Mouse (Mus musculus) T-cell, adult 2 months (primary cell): ENCODE measurements at regions not wholly inside any gene's neighbourhood (a gene's known extent, or its start where the extent isn't known, plus 50 kb on each side); places are given as distances from the start of the nearest gene placed in this dataset.

Source experiments
- DNase-seq: peaks from one replicate; pipeline ENCODE4 v3.0.0; 2022; ENCODE audit warnings: low spot score

DNA sequence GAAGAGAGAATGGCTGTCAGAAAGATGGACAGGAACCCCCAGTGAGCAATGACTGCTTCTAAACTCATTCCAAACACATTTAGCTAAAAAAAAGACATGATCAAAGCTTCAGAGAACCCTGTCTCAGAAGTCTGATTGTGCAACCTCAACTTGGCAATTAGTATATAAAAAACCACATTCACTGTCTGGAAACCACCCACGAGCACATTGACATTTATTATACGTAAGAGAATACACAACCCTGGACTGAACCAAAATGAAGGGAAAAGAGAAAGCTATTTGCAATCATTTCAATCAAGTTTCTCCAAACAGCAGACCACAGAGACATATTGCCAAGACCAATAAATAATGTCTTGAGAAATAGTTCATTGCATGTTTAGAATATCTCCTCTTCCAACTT, 820.7 kb upstream of the Adgrl2 start:
- no peak for DNase-seq

DNA sequence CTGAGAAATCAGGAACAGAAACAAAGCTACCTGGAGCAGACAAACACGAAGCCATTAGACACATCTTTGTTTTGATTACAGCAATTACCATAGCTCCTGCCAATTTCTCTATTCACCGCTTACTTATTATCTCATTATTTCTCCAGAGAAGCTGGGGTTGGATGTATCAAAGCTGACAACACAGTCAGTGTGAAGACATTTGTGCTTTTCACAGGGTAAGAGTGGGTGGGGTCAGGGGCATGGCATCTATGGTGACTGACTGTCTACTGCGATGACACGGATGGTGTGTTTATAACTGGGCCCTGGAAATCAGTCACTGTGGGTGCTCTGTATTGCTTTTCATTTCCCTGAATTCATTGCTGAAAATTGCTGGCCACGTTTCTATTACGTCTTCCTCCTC, 815.0 kb upstream of the Adgrl2 start:
- DNase-seq = no peak

DNA sequence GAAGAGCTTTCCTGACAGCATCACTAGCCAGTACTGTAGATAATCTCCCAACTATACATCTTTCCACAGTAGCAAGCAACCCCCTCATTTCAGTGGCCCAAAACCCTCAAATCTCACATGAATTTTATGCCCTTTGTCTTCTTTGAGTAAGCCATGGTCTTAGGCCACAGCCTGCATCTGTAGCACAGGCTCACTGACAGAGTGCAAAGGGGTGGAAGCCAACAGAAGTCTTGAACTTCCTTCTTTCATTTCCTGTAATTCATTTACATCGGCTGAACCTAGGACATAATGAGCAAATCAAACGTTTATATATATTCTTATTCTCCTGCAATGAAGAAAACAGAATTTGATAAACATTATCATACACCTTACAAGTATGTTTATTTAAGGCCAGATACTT, 805.8 kb upstream of the Adgrl2 start:
- no peak for DNase-seq

DNA sequence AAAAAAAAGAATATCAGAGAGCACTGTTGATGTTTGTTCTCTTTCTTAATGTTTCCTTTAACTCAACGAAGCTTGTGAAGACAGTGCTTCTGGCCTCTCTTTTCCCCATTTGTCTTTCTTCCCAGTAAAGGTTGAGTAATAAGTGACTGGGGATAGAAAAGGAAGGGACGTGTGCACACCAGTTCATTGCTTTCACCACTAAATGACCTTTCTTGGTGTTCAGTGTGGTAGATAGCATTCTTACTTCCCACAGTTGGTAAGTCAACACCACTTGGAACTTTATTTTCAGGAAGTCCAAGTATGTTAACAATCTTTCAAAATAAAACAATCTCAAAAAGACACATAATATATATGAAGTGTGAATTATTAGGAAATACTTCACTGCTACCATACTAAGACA, 801.2 kb upstream of the Adgrl2 start:
- no peak for DNase-seq

DNA sequence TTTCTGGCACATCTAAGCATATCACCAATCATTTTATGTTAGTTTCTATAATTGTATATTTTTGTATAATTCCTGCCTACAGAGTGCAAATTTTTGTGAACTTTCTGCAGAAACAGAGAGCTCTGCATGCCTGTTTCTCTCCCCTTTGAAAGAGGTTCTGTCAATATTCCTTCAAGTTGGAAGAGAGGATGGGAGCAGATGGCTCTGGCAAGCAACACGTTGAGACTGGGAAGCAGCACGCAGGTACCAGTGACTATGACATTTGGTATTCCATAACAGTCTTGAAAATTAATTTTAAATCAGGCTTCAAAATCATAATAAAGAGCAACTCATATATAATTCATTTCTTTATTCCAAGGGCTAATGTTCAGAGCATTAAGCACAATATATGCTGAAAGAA, 795.7 kb upstream of the Adgrl2 start:
- DNase-seq = no peak

DNA sequence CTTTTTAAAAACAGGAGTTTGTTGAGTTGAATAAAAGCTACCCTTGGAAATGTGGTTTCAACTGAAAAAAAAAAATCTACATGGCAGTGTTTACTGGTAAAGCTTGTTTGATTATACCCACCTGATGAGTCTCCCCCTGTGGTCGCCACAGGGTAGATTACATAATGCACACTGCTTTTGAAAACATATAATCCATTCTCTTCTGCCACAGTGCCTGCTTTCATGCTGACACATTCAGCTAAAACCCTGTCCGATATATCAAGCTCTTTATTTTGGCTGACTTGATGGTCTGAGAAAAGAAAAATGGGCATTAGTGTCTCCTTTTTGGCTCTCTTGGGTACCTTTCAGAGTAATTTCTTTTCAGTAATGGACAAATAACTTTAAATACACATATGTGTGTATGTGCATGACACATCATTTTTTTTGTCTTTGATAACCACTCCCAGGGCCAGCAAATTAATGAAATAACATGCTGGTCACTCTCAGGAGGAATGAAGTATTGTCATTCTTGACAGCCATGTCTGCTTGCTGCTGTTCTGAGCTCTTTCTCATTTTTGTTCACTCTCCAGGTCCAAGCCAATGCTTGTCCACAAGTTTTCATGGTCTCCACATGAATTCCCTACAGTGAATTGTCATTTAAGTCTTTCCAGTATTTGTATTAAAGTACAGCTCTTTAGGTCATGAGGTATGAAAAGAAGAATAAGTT, 793.7 kb upstream of the Adgrl2 start:
- DNase-seq = no peak

DNA sequence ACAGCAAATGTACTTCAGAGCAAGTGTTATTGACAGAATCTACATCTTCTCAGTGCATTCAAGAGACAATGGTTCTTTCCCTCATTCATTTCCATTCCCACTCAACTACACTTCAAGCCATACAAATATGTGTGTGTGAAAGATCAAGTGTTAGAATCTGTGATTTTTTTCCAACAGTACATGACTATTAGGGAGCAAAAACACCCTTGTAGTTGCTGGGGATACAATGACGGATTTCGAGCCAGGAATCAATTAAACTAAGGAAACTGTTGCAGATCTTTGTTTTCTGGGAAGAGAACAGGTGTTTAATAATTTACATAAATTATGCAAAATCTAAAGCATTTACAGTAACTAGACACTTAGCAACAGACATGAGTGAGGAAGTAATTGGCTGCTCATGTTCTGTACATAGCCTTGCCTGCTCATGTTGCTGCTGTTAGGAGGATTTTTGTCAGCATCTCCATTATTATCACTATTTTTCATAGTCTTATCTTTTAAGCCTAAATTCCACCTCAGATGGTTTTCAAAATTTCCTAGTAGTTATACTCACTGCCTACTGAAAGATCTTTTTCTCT, 777.6 kb upstream of the Adgrl2 start:
- no peak for DNase-seq

DNA sequence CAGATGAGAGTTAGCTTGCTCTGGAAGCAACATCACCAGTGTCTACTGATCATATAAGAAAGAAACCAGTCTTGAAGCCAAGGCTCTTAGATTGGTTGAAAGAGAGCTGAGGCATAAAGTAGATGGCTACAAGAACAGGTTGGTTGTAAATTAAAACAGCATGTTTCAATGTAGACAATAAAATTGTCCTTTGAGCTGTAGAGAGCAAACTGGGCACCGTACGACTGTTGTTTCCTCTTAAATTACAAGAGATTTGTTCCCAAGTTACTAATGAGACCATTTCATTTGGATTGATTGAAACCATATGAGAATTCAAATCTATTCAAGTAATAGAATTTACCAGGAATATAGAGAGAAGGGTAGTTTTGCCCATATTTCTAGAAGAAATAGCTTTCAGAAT, 770.9 kb upstream of the Adgrl2 start:
- DNase-seq = no peak

DNA sequence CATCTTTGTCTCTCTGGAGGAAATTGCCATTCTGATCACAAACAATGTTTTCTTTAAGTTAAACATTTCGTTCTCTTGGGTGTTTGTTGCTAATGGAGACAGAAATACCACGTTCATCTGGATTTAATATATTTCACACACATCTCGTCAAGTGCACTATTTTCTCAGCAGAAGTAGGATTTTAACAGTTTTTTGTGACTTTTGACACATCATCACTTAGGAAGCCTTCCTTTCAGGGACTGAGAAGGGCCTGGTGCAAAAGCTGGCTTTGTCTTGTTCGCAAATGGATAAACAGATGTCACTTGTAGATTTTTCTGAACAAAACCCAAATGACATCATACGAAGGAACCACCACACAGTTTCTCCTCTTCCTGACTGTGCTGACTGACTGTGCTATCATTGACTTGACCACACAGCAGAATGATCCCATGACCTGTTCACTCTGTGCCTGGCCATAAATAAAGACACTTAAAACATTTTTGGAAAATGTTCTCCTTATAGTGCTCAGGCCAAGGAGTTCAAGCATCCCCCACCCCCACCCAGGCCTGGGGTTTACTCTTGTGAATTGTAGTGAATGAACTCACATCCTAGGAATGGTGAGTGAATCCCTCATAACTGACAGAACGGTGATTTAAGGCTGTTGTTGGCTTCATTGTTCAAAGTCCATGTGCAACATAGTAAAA, 767.7 kb upstream of the Adgrl2 start:
- no peak for DNase-seq

DNA sequence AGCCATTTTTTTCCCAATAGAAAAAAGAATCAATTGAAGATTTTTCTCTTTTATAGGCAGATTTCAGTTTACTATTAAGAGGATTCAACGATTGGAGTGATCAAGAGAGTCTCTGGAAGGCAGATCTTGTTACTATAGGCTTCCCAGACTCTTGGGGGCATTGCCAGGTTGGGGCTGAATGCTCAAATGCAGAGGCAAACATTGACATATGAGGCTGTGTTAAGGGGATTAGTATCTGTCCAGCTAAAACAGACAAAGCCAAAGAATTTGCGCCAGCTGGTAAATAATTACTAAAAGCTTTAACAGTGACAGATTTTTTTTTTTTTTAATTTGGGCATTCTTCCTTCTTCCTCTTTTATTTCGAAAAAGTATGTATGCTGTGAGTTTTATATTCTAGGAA, 745.7 kb upstream of the Adgrl2 start:
- DNase-seq = no peak

DNA sequence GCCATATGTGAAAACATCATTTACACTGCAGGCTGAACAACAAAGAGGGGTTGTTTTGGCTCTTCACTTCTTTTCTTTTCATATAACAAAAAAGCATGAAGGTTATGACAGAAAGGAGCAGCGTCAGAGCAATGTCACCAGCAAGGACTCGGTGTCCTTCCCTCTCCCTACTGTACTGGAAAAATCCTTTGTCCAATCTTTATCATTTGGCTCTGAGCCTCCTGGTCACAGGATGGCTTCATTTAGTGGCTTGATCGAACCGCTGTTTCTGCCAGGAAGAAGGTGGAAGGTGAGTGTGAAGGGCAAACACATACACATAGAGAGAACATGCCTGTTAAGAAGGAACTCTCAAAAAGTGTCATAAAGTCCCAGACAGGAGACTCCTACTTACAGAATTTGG, 735.9 kb upstream of the Adgrl2 start:
- DNase-seq = no peak

DNA sequence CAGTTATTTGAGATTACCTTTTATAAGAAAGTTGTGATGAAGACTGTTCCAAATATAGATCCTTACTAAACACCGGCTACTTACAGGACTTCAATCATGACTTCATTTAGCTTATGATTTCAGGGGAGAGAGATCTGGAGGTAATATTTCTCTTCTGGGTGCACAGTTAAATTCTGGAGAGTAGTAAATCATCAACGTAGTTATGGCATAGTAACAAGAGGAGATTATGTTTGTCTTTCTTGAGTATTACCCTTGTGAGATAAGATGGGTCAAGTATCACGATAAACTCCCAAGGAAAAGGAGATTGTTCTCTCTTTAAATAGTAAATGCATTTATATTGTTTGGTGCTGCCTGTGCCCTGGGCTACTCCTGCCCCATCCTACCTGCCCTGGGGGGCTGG, 734.5 kb upstream of the Adgrl2 start:
- DNase-seq = no peak

DNA sequence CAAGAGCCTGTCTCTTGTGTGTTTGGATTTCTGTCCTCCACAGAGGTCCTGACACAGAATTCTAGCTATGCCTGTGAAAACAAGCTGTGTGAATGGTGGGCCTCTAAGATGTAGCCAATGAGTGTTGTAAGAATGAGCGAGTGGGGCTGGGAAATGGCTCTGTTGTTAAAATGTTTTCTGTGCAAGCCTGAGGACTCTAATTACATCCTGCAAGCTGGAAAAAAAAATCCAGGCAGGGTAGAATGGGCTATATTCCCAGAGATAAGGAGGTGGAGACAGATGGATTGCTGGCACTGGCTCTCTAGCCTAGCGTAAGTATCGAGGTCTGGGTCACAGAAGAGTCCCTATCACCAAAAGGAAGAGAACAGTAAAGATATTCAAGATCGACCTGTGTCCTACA, 731.5 kb upstream of the Adgrl2 start:
- no peak for DNase-seq

DNA sequence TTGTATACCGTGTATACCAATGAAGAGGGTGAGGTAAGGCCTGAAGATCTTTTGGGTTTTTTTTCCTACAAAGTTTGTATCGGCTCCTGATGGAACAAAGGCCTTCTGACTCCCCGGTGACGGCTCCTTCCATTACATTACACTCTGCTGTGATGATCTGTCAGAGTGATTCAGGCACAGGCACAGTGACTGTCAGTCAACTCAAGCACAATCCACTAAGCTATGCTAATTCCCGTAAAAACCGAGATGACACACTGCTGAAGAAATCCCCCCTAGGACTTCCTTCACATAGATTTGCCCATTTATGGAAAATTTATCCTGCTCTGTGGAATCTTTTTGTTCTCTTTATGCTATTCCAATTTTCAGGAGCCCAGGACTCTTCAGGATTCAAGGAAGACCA, 730.0 kb upstream of the Adgrl2 start:
- DNase-seq = no peak

DNA sequence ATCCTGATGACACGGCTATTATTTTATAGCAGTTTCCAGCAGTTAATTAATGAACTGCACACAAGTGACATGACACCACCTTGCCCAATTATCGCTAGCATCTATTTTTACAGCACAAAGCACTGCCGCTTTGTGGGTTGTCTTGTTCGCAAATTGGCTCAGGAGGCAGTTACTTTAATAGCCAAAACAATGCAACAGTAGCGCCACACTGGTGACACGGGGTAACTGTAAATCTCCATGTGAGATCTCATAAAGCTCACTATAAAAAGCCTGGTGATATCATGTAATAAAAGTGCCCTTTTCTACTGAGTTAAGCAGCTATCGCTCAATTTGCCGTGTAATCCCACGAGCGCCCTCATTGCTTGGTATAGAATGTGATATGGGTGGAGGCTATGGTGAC, 715.4 kb upstream of the Adgrl2 start:
- no peak for DNase-seq

DNA sequence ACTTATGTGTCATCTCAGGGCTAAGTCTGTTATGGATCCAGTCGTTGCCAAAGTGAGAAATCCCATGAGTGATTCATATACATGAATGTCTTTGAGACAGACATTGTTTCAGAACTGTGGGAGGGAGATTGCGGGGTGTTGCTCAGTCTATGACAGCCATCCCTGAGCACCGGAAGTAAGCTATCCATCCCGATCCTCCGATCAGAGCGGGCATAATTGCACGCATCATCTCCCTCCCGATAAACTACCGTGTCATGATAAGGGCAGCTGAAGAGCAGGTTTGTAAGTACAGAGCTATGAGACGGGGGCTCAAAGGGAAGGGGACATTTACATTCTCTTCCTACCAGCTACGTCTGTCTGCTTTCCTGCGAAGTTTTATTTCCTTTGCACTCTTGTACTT, 715.0 kb upstream of the Adgrl2 start:
- DNase-seq = no peak

DNA sequence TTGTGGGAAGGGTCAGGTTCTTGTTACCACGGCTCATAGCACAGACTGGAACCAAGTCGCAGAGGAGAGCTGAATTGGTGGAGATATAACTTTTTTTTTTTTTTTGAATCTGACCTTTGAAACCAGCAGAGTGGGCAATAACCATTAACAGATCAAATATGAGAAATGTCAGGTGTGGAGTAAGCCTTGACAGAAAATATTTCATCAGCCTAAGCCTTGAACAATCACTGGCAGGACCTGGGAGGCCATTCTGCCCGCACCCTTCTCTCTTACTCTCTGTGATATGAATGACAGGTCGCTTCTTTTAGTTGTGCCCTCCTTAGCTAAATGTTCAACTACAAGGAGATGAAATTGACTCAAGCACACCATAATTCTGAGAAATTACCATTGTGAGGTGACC, 714.1 kb upstream of the Adgrl2 start:
- DNase-seq = no peak

DNA sequence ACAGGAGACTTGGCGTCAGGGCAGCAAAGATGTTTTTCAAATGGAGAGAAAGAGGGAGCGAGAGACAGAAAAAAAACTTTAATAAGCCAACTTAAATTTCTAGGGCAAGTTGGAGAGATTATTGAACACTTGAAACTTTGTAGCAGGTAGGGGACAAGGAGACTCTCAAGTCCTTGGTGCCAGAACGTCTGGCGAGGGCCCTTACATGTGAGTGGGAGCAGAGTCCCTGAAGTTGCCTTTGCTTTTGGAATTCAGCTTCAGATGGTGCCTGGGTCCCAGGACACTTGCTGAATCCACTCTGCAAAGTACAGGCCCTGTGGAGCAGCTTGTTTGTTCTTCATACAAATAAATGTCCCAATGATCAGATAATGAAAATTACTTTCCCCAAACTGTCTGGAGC, 693.2 kb upstream of the Adgrl2 start:
- no peak for DNase-seq

DNA sequence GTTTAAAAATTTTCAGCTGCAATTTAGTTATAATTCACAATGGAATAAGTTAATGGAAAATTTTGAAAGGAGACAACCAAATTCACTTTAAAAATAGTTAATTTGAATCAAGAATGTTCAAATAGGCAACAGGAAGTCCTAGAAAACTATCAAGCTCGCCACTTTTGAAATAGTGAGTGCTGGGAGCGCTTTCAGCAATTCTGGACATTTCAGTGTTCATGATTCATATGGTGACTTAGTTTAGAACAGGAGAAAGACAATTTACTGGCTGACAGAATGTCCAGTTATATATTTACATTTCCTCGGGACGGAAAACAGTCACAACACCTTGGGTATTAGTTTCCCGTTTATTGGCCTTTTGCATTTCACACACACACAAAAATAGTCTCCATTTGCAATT, 691.9 kb upstream of the Adgrl2 start:
- no peak for DNase-seq

DNA sequence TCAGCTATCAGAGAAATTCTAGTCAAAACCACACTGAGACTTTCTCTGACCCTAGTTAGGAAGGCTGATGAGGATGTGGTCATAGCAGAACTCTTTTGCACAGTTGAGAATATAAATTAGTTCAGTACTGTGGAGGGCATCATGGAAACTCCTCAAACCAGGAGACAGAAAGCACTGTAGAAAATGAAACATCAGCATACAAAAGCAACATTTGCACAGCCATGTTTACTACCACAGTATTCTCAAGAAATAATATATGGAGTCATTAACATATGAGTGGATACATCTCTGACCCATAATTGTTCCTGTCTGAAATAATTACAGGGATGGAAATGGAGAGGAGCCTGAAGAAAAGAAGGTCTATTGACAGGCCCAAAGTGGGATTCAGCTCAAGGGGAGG, 683.6 kb upstream of the Adgrl2 start:
- DNase-seq = no peak

DNA sequence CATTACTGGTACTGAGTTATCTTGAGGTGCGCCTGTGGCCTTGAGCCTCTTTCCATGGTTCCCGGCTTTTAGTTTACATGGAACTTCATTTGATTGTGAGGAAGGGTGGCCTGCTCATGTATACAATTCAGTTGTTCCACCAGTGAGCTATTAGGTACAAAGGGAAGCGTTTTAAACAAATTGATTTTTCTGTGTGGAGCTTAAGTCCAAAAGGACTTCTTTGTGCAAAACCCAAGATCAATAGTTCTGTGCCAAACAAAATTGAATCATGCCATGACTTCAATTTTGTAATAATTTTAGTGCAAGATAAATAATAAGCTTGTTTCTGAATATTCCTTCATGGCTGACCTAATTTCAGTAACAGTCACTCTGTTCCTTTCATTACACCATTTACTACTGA, 674.3 kb upstream of the Adgrl2 start:
- no peak for DNase-seq

DNA sequence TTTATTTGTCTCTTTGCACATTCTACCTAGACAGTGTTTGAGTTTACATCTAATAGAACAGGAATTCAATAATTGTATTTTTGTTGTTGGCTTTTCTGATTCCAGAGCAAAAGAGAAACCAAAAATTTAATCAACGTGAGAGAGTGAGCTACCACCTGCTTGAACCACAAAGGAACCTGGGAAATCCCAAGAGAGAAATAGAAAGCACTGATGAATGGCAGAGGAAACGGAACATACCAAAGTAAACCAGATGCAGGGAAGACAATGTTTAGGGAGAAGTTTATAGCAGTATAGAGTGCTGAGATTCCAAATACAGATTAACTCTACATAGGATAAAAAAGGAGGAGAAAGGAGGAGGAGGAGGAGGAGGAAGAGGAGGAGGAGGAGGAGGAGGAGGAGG, 648.0 kb upstream of the Adgrl2 start:
- no peak for DNase-seq

DNA sequence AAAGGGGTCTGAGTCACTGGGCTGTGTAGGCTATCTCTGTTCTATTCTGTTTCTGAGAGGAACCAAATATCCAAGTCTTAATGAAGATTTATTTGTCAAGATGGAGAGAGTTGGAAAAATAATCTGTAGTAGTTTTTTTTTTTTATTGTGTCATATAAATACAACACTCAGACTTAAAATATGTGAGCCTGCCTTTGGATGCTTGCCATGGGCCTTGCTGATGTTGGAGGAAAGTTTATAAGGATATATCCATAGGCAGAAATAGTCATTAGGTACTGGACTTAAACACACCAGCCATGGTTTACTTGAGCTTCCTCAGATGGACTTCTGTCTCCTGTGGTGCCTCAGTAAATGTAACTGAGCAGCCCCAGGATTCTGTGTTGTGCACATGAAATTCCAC, 635.8 kb upstream of the Adgrl2 start:
- DNase-seq = no peak

DNA sequence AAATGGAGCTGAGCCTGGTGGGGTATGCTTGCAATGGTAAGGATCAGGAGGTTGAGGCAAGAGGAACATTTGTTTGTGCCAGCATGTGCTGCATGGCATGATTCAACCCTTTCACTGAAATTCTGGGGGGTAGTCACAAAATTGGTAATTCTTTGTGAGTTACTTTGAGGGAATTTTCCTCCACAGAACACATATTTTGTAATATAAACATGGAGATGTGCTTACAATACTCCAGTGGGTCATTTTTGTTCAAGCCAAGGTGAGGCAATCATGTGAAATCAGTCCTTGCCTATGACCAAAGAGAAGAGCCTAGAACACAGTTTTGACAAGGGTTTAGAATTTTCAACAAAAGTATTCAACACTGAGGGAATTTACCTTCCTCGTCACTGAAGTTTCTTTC, 635.1 kb upstream of the Adgrl2 start:
- DNase-seq = no peak
